Mouse (Mus musculus): ENCODE measurements around the gene Ssc4d.

The Ssc4d gene

GRCm38 (mm10) chr5:135940587-135940986 lies 33.7 kb downstream of the Ssc4d start:
- in situ Hi-C loops (cut with MboI, MseI) = no loop called here

- in situ Hi-C loops (cut with MboI, MseI) = no loop called here
These were observed 38.6 kb downstream of the Ssc4d start for GRCm38 (mm10) chr5:135935641-135936190.

GRCm38 (mm10) chr5:135935176-135935523 lies 39.2 kb downstream of the Ssc4d start:
- in situ Hi-C loops (cut with MboI, MseI) = no loop called here

GRCm38 (mm10) chr5:135934481-135935175 lies 39.7 kb downstream of the Ssc4d start, which contains the start of gene Ywhag:
Gene Ywhag (minus strand): TSS chr5:135934616.
- in situ Hi-C loops (cut with MboI, MseI) = no loop called here

GRCm38 (mm10) chr5:135933900-135934441 lies 40.4 kb downstream of the Ssc4d start:
- in situ Hi-C loops (cut with MboI, MseI) = no loop called here

- in situ Hi-C loops (cut with MboI, MseI) = no loop called here
These were observed 41.0 kb downstream of the Ssc4d start for GRCm38 (mm10) chr5:135933222-135933899.

- in situ Hi-C loops (cut with MboI, MseI) = no loop called here
These were observed 42.0 kb downstream of the Ssc4d start for GRCm38 (mm10) chr5:135932359-135932758.

GRCm38 (mm10) chr5:135931526-135931925 lies 42.8 kb downstream of the Ssc4d start:
- in situ Hi-C loops (cut with MboI, MseI) = no loop called here

GRCm38 (mm10) chr5:135929685-135930424 lies 44.5 kb downstream of the Ssc4d start:
- in situ Hi-C loops (cut with MboI, MseI) = no loop called here

GRCm38 (mm10) chr5:135923901-135924300 lies 50.4 kb downstream of the Ssc4d start:
- in situ Hi-C loops (cut with MboI, MseI) = no loop called here

GRCm38 (mm10) chr5:135919902-135920301 lies 54.4 kb downstream of the Ssc4d start:
- in situ Hi-C loops (cut with MboI, MseI) = no loop called here

- in situ Hi-C loops (cut with MboI, MseI) = no loop called here
These were observed 55.7 kb downstream of the Ssc4d start for GRCm38 (mm10) chr5:135918593-135918992.

- in situ Hi-C loops (cut with MboI, MseI) = no loop called here
These were observed 56.3 kb downstream of the Ssc4d start for GRCm38 (mm10) chr5:135918059-135918437.

GRCm38 (mm10) chr5:135917327-135918058 lies 56.8 kb downstream of the Ssc4d start:
- in situ Hi-C loops (cut with MboI, MseI) = no loop called here

GRCm38 (mm10) chr5:135916601-135917000 lies 57.7 kb downstream of the Ssc4d start:
- in situ Hi-C loops (cut with MboI, MseI) = no loop called here

- in situ Hi-C loops (cut with MboI, MseI) = no loop called here
These were observed 58.2 kb downstream of the Ssc4d start for GRCm38 (mm10) chr5:135916051-135916565.

GRCm38 (mm10) chr5:135914156-135914555 lies 60.2 kb downstream of the Ssc4d start:
- in situ Hi-C loops (cut with MboI, MseI) = no loop called here

- in situ Hi-C loops (cut with MboI, MseI) = no loop called here
These were observed 61.1 kb downstream of the Ssc4d start for GRCm38 (mm10) chr5:135913201-135913600.

GRCm38 (mm10) chr5:135911633-135912220 lies 62.6 kb downstream of the Ssc4d start:
- in situ Hi-C loops (cut with MboI, MseI) = no loop called here

GRCm38 (mm10) chr5:135910813-135911212 lies 63.5 kb downstream of the Ssc4d start:
- in situ Hi-C loops (cut with MboI, MseI) = no loop called here
